Mouse (Mus musculus) lung, postnatal 10 days (tissue): ENCODE results near the gene Rims3.

ENCODE experiments used
- DNase-seq: peaks from one replicate; pipeline ENCODE4 v3.0.0; 2021

Gene Rims3

DNA sequence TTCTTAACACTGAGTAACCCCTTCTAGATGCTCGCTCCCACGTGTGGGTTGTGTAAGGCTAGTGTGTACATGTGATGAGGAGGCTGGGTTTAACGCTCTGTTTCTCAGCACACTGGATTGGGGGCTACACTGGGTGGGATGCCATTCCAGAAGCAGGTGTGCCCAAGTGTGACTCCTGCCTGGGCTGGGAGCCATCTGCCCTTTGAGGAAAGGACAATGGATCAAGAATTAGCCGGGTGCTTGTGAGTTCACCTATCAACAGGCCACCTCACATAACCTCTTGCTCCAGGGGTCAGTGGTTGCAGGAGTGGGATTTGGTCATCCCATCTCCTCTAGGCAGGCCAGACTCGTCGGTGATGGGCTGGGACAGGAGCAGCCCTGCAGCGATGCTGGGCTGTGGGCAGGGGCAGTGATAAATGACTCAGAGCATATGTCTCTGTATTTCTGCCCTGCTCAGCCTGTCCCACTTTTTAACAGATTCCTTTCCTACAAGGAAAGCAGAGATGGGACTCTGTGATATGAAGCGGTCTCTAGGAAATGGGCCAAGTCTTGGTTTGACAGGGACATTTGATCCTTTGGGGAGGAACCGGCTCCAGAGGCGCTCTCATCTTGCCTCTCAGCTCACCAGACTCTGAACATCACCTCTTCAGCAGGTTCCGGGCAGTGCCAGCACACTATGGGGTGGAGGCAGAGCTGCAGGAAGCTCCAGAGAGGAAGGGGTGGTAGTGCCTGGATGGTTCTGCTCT is 39.2 kb downstream of the Rims3 start:
- DNase-seq: no peak

DNA sequence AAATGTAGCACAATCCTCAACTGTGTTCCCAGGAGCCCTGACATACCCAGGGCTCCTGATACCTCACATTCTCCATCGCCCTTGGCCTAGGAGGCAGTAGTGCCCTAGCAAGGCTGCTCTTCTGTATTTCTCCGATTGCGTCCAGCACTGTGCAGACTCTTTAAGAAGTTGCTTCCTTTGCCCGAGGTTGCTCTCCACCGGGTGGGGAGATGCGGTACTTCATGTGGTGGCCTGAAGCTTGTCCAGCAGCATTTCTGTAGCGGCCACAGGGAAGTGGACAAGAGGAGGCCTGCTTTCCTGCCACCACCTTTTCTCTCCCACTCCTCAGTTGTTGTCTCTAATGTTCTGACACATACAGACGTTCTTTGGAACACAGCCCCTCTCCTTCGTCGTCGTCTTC is 40.0 kb downstream of the Rims3 start:
- DNase-seq: no peak

DNA sequence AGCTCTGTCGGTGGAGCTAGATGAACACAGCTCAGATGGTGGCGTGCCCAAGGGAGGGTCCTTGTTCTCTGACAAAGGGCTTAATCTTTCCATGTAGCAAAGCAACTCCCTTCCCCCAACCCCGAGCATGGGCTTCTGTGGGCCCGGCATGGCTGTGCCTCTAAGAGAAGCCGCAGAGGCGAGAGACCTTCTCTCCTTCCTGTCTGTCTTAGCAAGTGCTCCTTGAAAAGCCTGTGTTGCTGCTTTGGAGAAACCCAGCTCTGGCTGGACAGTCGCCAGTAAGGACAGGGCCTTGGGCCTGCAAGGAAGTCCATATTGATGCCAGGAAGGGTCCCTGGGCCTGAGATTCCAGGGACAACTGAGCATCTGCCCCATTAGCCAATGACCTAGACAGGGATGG is 40.6 kb downstream of the Rims3 start:
- DNase-seq: no peak

DNA sequence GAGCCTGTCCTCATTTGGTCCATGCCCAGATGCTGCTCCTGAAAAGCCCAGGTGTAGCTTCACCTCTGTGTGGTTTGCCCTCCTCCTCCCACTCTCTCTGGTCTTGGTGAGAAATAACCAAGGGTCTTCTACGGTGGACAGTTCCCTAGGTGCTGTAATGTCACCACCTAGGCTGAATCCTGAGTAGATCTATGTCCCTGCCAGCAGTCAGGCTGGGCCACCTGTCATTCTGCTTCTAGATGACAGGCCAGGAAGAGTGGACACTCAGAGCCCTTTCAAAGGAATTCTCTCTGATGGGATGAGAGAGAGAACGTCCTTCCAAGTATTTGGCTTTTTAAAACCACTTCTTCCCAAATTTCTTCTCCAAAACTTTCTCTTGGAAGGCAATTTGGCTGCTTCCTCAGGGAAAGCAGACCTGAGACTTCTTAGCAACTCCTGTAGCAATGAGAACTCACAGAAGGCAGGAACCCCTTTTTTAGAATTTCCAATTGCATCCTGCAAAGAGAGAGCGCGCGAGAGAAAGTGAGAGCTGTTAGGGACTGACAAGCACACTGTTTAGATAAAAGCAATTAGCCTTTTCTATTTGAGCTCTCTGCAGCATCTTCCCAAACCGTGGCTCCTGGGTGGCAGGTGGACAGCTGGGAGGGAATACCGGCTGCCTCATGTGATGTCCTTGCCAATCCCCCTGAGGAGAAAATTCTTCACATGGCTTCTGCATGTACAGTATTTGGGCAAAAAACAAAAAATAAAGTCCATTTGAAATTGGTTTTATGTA is 41.4 kb downstream of the Rims3 start:
- no peak for DNase-seq

DNA sequence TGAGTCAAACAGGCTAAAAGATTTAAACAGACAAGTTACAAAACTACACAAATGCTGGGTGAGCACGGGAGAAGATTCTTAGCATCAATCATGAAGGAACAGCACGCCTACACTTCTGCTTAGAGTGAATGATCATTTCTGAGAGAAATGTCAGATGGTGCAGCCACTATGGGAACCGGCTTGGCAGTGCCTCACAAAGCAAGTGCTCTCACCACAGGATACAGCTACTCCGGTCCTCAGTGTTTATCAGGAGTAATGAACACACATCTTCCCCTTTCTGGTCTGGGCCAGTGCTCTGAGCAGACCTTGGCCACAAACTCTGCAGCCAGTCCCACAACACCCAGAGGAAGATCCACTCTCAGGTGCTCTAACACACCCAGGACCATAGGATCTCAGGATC is 49.9 kb downstream of the Rims3 start:
- no peak for DNase-seq

DNA sequence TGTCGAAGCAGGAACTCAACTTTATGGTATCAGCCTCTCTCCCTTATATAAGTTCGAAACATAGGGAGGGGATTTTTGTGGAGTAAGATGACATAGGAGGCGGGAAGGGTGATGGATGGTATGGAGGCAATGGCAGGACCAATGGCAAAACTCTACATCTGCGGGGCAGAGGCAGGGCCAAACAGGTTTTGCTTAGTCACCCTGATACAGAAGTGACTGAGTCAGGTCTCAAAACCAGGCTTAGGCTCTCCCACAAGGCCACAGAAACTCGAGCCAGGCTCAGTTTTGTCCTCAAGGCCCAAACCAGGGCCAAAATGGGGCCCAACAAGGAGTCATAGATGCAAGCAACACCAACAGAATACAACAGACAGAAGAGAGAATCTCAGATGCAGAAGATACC is 51.0 kb downstream of the Rims3 start:
- DNase-seq: no peak

DNA sequence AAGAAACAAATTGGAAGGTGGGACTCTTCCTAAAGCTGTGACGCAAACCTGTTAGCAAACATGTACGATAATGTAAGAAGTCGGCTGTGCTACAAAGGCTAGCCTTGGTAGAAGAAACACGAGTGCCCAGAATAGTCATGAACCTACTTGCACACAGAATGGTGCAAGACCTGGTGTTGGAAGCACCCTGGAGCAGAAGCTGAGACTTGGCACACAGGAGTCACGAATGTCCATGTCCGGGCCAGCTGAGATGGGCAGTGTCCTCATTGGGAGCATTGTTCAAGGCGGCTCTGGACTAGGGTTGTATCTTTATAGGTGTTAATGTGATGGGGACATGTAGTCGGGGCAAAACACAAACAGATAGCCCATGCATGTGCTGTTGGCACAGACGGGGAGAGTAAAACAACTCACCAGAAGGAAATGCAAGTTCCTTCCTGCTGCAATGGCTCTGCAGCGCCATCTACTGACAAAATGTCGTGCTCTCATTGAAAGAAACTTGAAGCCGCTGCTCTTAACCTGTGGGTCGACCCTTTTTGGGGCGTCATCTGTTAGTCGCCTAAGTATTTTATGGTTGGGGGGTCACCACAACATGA is 55.0 kb downstream of the Rims3 start:
- DNase-seq: peak; percentile 66

DNA sequence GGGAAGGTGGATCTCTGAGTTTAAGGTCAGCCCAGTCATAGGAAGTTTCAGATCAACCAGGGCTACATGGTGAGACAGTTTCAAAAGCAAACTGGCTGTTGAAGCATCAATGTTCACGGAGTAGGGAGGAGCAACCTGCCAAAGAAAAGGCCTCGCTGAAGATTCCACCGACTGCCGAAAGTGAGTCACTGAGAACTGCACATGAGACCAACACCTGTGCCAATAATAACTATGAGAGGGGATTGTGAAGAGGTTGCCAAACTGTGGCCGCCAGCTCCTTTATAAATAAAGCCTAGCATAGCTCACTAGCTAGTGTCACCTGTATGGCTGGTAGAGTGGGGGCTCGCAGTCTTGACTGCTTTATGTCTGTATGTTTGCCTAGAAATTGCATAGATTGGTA is 56.5 kb downstream of the Rims3 start:
- DNase-seq: no peak

DNA sequence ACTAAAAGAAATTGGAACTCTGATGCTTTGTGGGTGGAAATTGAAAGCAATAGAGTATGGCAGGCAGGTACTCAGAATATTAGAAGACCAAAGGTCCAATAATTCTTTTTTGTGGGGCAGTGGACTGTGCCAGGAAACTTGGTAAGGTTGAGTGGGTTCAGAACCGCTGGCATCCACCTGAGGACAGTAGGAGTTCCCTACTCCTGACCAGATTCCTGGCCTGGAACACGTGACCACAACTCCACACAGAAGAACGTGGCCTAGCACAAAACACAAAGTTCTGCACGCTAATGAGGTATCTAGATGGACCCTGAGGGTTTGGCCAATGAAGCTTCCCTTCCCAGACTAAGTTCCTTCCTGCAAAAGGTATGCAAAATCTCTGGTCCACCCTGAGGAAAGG is 58.2 kb downstream of the Rims3 start:
- DNase-seq: no peak

DNA sequence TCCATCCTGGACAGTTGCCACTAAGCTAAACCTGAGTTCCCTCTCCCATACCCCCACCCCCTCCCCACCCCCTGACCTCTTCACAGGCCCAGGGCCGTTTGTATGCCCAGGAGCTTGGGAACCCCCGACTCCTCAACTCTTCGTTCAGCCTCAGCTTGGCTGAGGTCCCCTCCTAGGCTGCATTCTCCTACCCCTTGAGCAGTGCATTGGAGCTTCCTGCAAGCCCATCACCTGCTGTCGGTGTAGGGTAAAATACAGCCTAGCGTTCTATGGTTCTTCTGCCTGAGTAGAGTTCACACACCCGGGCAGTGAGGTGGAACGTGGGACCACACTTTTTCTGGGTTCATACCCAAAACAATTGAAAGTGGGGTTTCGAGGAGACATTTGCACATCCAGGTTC is 58.8 kb downstream of the Rims3 start:
- DNase-seq: no peak

DNA sequence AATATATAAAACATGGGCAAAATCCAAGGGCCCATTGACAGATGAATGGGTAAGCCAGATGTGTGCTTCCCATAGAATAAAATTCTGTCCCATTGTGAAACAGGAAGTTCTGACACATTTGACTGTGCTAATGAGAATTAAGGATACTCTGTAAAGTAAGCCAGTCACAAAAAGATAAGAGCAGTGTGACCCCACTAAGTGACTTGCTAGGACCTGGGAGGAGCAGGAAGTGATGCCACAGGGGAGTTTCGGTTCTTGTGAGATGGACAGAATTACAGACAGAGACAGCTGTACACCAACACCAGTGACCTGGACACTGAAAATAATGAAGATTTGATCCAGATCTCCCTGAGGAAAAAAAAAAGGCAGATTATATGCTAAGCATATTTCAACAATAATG is 59.2 kb downstream of the Rims3 start:
- no peak for DNase-seq

DNA sequence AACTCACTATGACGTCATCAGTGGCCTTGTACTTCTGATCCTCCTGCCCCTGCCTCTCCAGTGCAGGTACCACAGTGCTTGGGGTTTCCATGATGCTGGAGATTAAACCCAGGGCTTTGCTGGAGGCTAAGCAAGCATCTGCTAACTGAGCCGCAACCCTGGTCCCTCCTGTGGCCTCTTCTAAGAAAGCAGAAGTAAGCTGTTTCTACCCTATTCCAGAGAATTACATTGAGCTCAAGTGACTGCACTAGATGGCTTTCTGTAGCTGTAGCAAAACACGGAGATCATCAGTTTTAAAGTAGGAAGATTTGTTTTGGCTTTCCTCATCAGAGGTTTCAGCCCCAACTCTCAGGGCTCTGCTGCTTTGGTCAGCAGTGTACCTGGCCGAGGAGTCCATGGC is 59.9 kb downstream of the Rims3 start:
- DNase-seq: no peak

DNA sequence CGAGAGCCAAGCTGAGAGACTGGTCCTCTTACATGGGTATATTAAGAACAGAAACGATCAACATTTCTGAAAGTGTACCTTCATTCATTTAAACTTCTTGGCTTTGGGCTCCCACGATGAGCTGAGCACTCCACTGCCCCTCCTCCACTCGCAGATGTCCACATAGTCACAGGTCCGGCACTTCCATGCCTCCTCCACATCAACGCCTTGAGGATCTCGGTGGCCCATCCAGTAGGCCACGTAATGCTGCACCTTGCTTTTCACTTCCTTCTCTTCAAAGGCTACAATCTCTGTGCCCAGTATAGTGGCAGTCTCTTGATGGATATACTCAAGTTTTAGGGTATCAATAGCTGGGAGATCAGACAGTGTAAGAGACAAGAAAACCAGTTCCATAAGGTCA is 66.8 kb downstream of the Rims3 start:
- no peak for DNase-seq

DNA sequence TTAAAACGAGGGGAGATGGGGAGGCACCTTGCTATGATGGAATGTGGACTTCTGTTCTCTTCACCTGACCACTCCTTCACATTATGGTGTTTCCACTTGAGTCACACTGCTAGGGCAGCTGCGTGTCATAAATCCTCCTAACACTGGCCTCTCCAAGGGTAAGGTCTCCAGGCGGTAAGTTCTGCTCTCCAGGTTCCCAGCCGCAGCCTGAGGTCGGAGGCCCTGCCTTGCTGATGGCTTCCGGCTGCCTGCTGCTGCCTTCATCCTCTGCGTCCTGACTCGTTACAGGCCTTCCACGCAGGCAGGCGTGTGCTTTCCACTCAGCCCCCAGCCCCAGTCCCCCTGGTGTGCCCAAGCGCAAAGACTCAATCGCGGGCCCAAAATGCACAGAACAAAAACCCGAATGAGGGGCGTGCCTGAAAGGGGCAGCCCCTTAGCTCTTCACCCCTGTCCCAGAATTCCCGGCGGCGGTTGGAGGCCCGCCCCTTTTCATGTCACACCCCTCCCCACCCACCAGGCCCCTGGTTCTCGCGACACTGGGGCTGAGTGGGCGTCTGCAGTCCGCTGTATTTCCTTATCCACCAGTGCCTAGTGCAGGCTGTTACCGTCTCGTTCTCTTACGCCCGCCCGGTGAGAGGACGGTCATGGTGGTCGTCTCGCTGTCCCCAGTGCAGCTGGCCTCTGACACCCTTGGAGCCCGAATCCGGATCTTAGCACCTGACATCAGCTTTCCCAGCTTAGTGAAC is 70.1 kb downstream of the Rims3 start, which contains the start of gene Exo5:
TSS of gene Exo5 (minus strand) at position 464 of the 746 bp plus-strand sequence.
- DNase-seq: peak; percentile 96

DNA sequence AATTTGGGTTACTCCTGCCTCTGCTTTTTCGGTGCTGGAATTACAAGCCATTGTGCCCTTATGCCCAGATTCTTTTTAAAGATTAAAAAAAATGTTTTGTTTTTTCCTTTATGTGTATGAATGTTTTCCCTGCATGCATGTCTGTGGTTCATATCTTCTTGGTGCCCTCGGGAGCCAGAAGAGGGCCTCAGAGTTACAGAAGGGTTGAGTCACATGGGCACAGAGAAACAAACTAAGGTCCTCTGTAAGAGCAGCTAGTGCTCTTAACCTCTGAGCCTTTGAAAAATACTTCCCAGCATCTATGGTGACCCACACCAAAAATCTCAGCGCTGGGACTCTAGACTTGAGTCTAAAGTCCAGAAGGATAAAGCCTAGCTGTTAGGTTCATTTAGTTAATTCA is 70.8 kb downstream of the Rims3 start:
- peak; percentile 70 for DNase-seq

DNA sequence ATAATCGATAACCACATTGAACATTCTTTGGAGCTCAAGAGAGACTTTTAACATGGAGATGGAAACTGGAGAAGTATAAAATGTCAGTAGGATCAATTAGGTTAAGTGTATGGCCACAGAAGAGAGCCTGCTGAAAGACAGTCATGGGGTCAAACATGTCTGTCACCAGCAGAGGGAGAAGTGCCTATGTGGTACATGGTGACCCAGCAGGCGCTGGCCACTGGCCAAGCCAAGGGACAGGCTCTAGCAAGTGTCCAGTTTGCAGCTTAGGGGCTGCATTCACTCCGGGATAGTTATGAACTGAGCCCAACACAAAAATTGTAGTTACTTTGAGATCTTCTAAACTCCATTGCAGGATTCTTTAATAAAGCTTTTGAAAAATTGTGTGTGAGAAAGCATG is 74.1 kb downstream of the Rims3 start:
- DNase-seq: peak; percentile 54

DNA sequence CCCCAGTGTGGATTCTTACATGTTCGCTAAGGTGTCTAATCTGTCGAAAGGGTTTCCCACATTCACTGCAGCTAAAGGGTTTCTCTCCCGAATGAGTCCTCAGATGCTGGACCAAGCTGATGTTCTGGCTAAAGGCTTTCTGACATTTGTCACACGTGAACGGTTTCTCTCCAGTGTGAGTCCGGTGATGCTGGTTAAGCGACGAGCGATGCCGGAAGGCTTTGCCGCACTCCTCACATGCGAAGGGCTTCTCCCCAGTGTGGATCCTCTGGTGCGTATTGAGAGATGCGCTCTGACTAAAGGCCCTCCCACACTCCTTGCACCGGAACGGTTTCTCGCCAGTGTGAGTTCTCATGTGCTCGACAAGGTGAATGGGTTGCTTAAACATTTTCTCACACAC is 76.1 kb downstream of the Rims3 start:
- DNase-seq: no peak

DNA sequence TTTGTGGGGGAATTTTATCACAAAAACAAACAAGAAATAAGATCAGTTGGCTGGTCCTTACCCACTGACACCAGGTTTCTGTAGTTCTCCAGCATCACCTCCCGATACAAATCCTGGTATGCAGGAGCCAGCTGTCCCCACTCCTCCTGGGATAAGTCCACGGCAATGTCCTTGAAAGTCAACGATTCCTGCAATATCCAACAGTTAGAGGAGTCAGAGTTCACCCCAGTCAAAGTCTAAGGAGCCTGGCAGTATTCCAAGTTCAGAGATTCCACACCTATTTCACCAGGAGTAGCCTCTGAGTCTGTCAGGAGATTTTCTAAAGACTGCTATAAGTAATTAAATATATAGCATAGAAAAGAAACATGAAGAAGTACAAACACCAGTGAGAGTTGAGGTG is 80.4 kb downstream of the Rims3 start:
- DNase-seq: no peak
